Mouse (Mus musculus) ES-CJ7 (cell line): ENCODE measurements around the gene Tmem150c.
A peak's percentile ranks its signal among the peaks of the same experiment; 100 is the strongest.

Experiments used
- DNase-seq: peaks from one replicate; pipeline ENCODE4 v3.0.0; 2011; ENCODE audit warnings: low read depth, low spot score

The Tmem150c gene

GRCm38 (mm10) chr5:100159638-100159973 is at the start of gene Tmem150c:
TSS of gene Tmem150c (minus strand) at chr5:100159808.
- no peak for DNase-seq

GRCm38 (mm10) chr5:100209093-100209492 is 49.5 kb upstream of the Tmem150c start:
- DNase-seq, result no peak

- no peak for DNase-seq
Measured at GRCm38 (mm10) chr5:100206675-100207074, 47.1 kb upstream of the Tmem150c start.

- DNase-seq, result no peak
Measured at GRCm38 (mm10) chr5:100205519-100206189, 46.0 kb upstream of the Tmem150c start.

GRCm38 (mm10) chr5:100200805-100201204 is 41.2 kb upstream of the Tmem150c start:
- DNase-seq, result peak; percentile 19

GRCm38 (mm10) chr5:100200296-100200695 is 40.7 kb upstream of the Tmem150c start:
- DNase-seq, result no peak

- no peak for DNase-seq
Measured at GRCm38 (mm10) chr5:100199092-100199853, 39.7 kb upstream of the Tmem150c start.

GRCm38 (mm10) chr5:100197476-100197875 is 37.9 kb upstream of the Tmem150c start:
- no peak for DNase-seq

- DNase-seq, result no peak
Measured at GRCm38 (mm10) chr5:100196854-100197431, 37.3 kb upstream of the Tmem150c start.

- DNase-seq, result no peak
Measured at GRCm38 (mm10) chr5:100196397-100196796, 36.8 kb upstream of the Tmem150c start.

- no peak for DNase-seq
Measured at GRCm38 (mm10) chr5:100191438-100192190, 32.0 kb upstream of the Tmem150c start.

- DNase-seq, result no peak
Measured at GRCm38 (mm10) chr5:100187035-100187901, 27.7 kb upstream of the Tmem150c start.

- no peak for DNase-seq
Measured at GRCm38 (mm10) chr5:100186618-100187017, 27.0 kb upstream of the Tmem150c start.

GRCm38 (mm10) chr5:100185895-100186294 is 26.3 kb upstream of the Tmem150c start:
- DNase-seq, result no peak

GRCm38 (mm10) chr5:100181011-100181410 is 21.4 kb upstream of the Tmem150c start:
- no peak for DNase-seq

- DNase-seq, result no peak
Measured at GRCm38 (mm10) chr5:100178781-100179165, 19.2 kb upstream of the Tmem150c start.

GRCm38 (mm10) chr5:100178122-100178780 is 18.6 kb upstream of the Tmem150c start:
- DNase-seq, result no peak

- DNase-seq, result no peak
Measured at GRCm38 (mm10) chr5:100177547-100177946, 17.9 kb upstream of the Tmem150c start.

- no peak for DNase-seq
Measured at GRCm38 (mm10) chr5:100176096-100176495, 16.5 kb upstream of the Tmem150c start.

- no peak for DNase-seq
Measured at GRCm38 (mm10) chr5:100175582-100175981, 16.0 kb upstream of the Tmem150c start.

GRCm38 (mm10) chr5:100172104-100172503 is 12.5 kb upstream of the Tmem150c start:
- DNase-seq, result no peak
